Mouse (Mus musculus): Measurements from ENCODE around the gene Pitpnm2. TPM values are rescaled to one million over a fixed set of nuclear protein-coding genes. Genes with fewer than 3 reads are reported as not detected.

Pitpnm2 gene
- total and polyA plus RNA-seq, 2 experiments = 10.6 to 30.3 TPM

DNA sequence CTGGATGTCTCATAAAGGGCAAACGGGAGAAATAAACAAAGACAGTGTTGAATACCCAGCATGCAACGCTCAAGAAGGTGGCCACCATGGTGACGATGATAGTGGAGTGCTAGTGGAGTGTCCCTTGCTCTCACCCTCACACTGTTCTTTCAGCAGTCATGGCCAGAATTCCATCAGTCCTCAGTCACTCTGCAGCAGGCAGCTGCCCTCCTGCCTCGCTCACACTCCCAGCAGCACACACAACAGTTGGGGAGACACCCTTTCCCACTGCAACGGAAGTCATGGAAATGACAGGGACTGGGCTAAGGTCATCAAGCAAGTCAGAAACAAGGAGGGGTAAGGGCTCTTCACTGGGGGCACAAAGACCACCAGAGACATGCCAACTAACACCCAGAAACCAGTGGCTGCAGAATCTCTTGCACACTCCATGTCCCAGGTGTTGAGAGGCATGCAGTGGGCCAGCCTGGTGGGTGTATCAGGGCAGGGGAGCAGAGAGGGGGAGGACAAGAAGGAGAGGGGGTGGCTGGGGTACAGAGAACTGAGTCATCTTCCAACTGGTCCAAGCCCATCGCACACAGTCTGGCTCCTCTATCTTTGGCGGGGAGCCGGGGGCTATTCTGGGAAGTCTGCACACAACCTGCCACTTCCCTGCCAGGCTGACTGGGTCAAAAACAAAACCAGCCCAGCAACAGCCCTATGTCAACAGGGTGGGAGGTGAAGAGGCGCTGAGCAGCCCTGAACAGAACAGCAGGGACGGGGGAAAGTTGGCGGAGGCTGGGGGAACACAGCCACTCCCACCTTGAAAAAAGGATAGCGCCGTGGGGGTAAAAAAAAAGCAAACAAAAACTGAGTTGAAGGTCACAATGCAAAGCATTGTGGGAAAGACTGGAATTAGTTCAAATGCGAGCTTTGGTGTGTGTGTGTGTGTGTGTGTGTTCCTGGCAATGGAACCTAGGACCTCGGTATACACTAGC, 76.3 kb downstream of the Pitpnm2 start:
- Histone ChIP-seq H3K36me3 (ENCODE audit: control insufficient read depth, insufficient read depth, low read length) (no peaks in the 10 kb centered on the region), H3K27me3 (ENCODE audit: control insufficient read depth, insufficient read depth, low read length) (no peaks in the 10 kb centered on the region), H3K27ac (replicated peaks; ENCODE audit: insufficient read depth, low read depth, low read length) (peak overlapping the region; percentile 77), H3K4me1 (ENCODE audit: control insufficient read depth, insufficient read depth, low read length) (peaks cover 22% of the 10 kb centered on the region), H3K79me2 (ENCODE audit: control insufficient read depth, insufficient read depth, low read length) (peaks cover 5% of the 10 kb centered on the region; the same call in 1 of the 2 replicates), H3K9ac (ENCODE audit: low read depth, low read length) (no peak overlapping the region), H3K4me3 (ENCODE audit: insufficient read depth, low read depth, low read length) (no peak overlapping the region)
- peak; percentile 83 for DNase-seq (ENCODE audit: extremely low read depth, low read depth, low spot score)
- no peak for TF ChIP-seq CTCF (IDR thresholded peaks at IDR 0.05; ENCODE audit: low read depth, low read length)
- TF ChIP-seq POLR2A (IDR thresholded peaks at IDR 0.05; ENCODE audit: extremely low read depth, insufficient read depth, low read length) = no peak
- 34% methylated on average over 15 of the region's 15 CpGs for WGBS

GRCm38 (mm10) chr5:124172246-124172645, 77.3 kb downstream of the Pitpnm2 start:
- H3K27ac ChIP-seq (replicated peaks; ENCODE audit: insufficient read depth, low read depth, low read length) = peak overlapping the region; percentile 50
- peak; percentile 89 for DNase-seq (ENCODE audit: extremely low read depth, low read depth, low spot score)
- no peaks in the 10 kb centered on the region for H3K27me3 ChIP-seq (ENCODE audit: control insufficient read depth, insufficient read depth, low read length)
- H3K9ac ChIP-seq (ENCODE audit: low read depth, low read length) = no peak overlapping the region; the same call in 1 of the 2 replicates
- peaks cover 22% of the 10 kb centered on the region for H3K4me1 ChIP-seq (ENCODE audit: control insufficient read depth, insufficient read depth, low read length)
- no peak for TF ChIP-seq CTCF (IDR thresholded peaks at IDR 0.05; ENCODE audit: low read depth, low read length)
- TF ChIP-seq POLR2A (IDR thresholded peaks at IDR 0.05; ENCODE audit: extremely low read depth, insufficient read depth, low read length) = no peak
- no peak overlapping the region for H3K4me3 ChIP-seq (ENCODE audit: insufficient read depth, low read depth, low read length)
- 22% methylated on average over 4 of the region's 4 CpGs for WGBS
- no peaks in the 10 kb centered on the region for H3K36me3 ChIP-seq (ENCODE audit: control insufficient read depth, insufficient read depth, low read length)
- peaks cover 5% of the 10 kb centered on the region; the same call in 1 of the 2 replicates for H3K79me2 ChIP-seq (ENCODE audit: control insufficient read depth, insufficient read depth, low read length)

DNA sequence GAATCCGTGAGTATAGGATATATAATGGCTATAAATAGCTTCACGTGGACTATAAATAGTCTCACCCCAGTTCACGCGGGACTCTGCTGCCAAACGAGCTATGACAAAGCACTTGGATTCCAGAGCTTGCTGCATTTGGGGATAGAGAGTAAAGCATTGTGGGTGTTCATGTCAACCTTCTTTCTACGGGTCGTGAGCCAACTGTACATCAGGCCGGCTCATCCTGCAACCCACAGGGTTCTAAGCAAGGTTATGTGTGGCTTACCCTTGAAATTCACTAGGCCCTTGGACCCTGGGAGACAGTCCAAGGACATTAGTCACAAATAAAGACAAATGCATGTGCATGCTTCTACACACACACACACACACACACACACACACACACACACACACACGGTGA, 77.8 kb downstream of the Pitpnm2 start:
- no peaks in the 10 kb centered on the region for H3K27me3 ChIP-seq (ENCODE audit: control insufficient read depth, insufficient read depth, low read length)
- TF ChIP-seq CTCF (IDR thresholded peaks at IDR 0.05; ENCODE audit: low read depth, low read length) (no peak), POLR2A (IDR thresholded peaks at IDR 0.05; ENCODE audit: extremely low read depth, insufficient read depth, low read length) (no peak)
- H3K36me3 ChIP-seq (ENCODE audit: control insufficient read depth, insufficient read depth, low read length) = no peaks in the 10 kb centered on the region
- peak; percentile 39 for DNase-seq (ENCODE audit: extremely low read depth, low read depth, low spot score)
- H3K4me1 ChIP-seq (ENCODE audit: control insufficient read depth, insufficient read depth, low read length) = peaks cover 22% of the 10 kb centered on the region
- peaks cover 5% of the 10 kb centered on the region; the same call in 1 of the 2 replicates for H3K79me2 ChIP-seq (ENCODE audit: control insufficient read depth, insufficient read depth, low read length)
- 19% methylated on average over 9 of the region's 9 CpGs for WGBS
- H3K9ac ChIP-seq (ENCODE audit: low read depth, low read length) = no peak overlapping the region; the same call in 1 of the 2 replicates
- H3K4me3 ChIP-seq (ENCODE audit: insufficient read depth, low read depth, low read length) = no peak overlapping the region
- H3K27ac ChIP-seq (replicated peaks; ENCODE audit: insufficient read depth, low read depth, low read length) = peak overlapping the region; percentile 50

- Histone ChIP-seq H3K27me3 (ENCODE audit: control insufficient read depth, insufficient read depth, low read length) (no peaks in the 10 kb centered on the region), H3K4me1 (ENCODE audit: control insufficient read depth, insufficient read depth, low read length) (peaks cover 19% of the 10 kb centered on the region), H3K4me3 (ENCODE audit: insufficient read depth, low read depth, low read length) (no peak overlapping the region), H3K36me3 (ENCODE audit: control insufficient read depth, insufficient read depth, low read length) (no peaks in the 10 kb centered on the region), H3K79me2 (ENCODE audit: control insufficient read depth, insufficient read depth, low read length) (peaks cover 5% of the 10 kb centered on the region; the same call in 1 of the 2 replicates), H3K27ac (replicated peaks; ENCODE audit: insufficient read depth, low read depth, low read length) (no peak overlapping the region), H3K9ac (ENCODE audit: low read depth, low read length) (no peak overlapping the region)
- no peak for DNase-seq (ENCODE audit: extremely low read depth, low read depth, low spot score)
- TF ChIP-seq POLR2A (IDR thresholded peaks at IDR 0.05; ENCODE audit: extremely low read depth, insufficient read depth, low read length) (no peak), CTCF (IDR thresholded peaks at IDR 0.05; ENCODE audit: low read depth, low read length) (no peak)
- 89% methylated on average over 3 of the region's 3 CpGs for WGBS
Measured at GRCm38 (mm10) chr5:124169224-124169621, 80.3 kb downstream of the Pitpnm2 start.

DNA sequence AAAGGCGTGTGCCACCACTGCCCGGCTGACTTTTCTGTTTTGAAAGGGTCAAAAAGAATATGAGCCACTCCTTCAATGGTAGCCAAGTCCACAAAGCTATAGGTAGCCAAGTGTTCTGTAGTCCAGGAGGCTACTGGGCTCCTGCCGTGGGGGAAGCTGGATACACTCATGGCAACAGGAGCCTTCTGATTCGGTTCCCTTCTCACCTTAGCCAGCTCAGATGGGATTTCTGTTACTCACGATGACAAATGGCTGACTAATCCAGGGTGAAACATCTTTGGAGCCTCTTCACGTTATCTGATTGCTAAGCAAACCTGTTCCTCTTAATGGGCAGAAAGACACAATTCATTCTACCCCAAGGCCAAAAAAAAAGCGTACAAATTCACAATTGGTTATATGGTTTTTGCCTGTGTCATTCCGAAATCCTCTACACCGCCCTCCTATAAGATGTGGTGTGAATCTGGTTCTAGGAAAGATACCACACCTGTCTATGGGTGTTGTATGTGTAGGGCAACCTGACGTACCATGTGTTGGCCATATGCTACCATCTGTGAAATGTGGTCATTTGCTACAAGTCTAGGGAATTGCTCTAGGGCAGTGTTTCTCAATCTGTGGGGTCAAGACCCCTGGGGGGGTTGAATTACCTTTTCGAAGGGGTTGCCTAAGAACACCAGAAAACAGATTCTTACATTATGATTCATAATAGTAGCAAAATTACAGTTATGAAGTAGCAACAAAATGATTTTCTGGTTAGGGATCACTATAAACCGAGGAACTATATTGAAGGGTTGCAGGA, 80.9 kb downstream of the Pitpnm2 start:
- no peaks in the 10 kb centered on the region for H3K27me3 ChIP-seq (ENCODE audit: control insufficient read depth, insufficient read depth, low read length)
- H3K4me1 ChIP-seq (ENCODE audit: control insufficient read depth, insufficient read depth, low read length) = peaks cover 14% of the 10 kb centered on the region
- no peaks in the 10 kb centered on the region for H3K36me3 ChIP-seq (ENCODE audit: control insufficient read depth, insufficient read depth, low read length)
- H3K79me2 ChIP-seq (ENCODE audit: control insufficient read depth, insufficient read depth, low read length) = peaks cover 5% of the 10 kb centered on the region; the same call in 1 of the 2 replicates
- no peak for DNase-seq (ENCODE audit: extremely low read depth, low read depth, low spot score)
- 93% methylated on average over 12 of the region's 12 CpGs for whole genome bisulfite sequencing
- no peak overlapping the region for H3K4me3 ChIP-seq (ENCODE audit: insufficient read depth, low read depth, low read length)
- no peak for TF ChIP-seq POLR2A (IDR thresholded peaks at IDR 0.05; ENCODE audit: extremely low read depth, insufficient read depth, low read length)
- TF ChIP-seq CTCF (IDR thresholded peaks at IDR 0.05; ENCODE audit: low read depth, low read length) = no peak
- H3K27ac ChIP-seq (replicated peaks; ENCODE audit: insufficient read depth, low read depth, low read length) = no peak overlapping the region
- H3K9ac ChIP-seq (ENCODE audit: low read depth, low read length) = no peak overlapping the region
